In genomic region chr8:47388171-47388570, GRCm38 (mm10) we compare ENCODE assay signal across 18 mouse cellular contexts. TPM values are rescaled to one million over a fixed set of nuclear protein-coding genes. Genes with fewer than 3 reads are reported as not detected.
A peak's percentile ranks its signal among the peaks of the same experiment; 100 is the strongest.
DNase-seq lines count a peak whose midpoint lies in the region; ATAC-seq and TF ChIP-seq lines count a peak whose summit lies in the region.
"Had no signal": no experiment of that assay in that cellular context is flagged by ENCODE, and none has a peak within 500 bp of the region (broad histone marks: within the 10 kb centered on the region; RNA-seq: fewer than 3 reads in every experiment).

No protein-coding gene starts in this region.

- no peaks in the 10 kb centered on the region for H3K9me3 ChIP-seq in heart, embryonic 12.5 days (replicated peaks)
- H3K9me3 ChIP-seq in kidney, embryonic 15.5 days (replicated peaks), result no peaks in the 10 kb centered on the region
- no peaks in the 10 kb centered on the region for H3K9me3 ChIP-seq in kidney, embryonic 14.5 days (ENCODE audit: control insufficient read depth, low read length)
- H3K9me3 ChIP-seq in kidney, embryonic 16.5 days (ENCODE audit: low read length), result no peaks in the 10 kb centered on the region
- no peaks in the 10 kb centered on the region for H3K9me3 ChIP-seq in stomach, postnatal 0 days (ENCODE audit: control insufficient read depth, low read length)
- H3K9me3 ChIP-seq: forebrain, embryonic 13.5 days; hindbrain, embryonic 10.5 days; midbrain, embryonic 15.5 days; stomach, embryonic 15.5 days had no signal

- H3K27ac ChIP-seq in heart, embryonic 12.5 days (ENCODE audit: poor library complexity, severe bottlenecking), result no peak overlapping the region
- no peak overlapping the region; the same call in 1 of the 2 replicates for H3K27ac ChIP-seq in kidney, embryonic 15.5 days
- no peak overlapping the region for H3K27ac ChIP-seq in kidney, embryonic 14.5 days (ENCODE audit: low read depth, low read length)
- H3K27ac ChIP-seq in kidney, embryonic 16.5 days (ENCODE audit: low read length), result no peak overlapping the region
- peak overlapping the region; percentile 24; the same call in 1 of the 2 replicates for H3K27ac ChIP-seq in stomach, postnatal 0 days (replicated peaks)
- H3K27ac ChIP-seq: forebrain, embryonic 13.5 days; hindbrain, embryonic 10.5 days; hindbrain, postnatal 0 days; layer of hippocampus, adult 2 months; midbrain, embryonic 15.5 days; stomach, embryonic 15.5 days had no signal

- no peak for ATAC-seq in heart, embryonic 12.5 days (ENCODE audit: insufficient number of reproducible peaks, low FRiP score)
- no peak for ATAC-seq in kidney, embryonic 15.5 days (replicated peaks; ENCODE audit: low FRiP score)
- ATAC-seq in kidney, embryonic 14.5 days (ENCODE audit: low FRiP score, low TSS enrichment), result no peak
- ATAC-seq in kidney, embryonic 16.5 days (ENCODE audit: low FRiP score, low TSS enrichment), result no peak
- no peak for ATAC-seq in stomach, postnatal 0 days (ENCODE audit: low FRiP score, low TSS enrichment)
- no peak for ATAC-seq in megakaryocyte-erythroid progenitor cell, adult 5-6 weeks (replicated peaks; ENCODE audit: low FRiP score, low TSS enrichment, poor library complexity, severe bottlenecking)
- ATAC-seq: forebrain, embryonic 13.5 days; hindbrain, postnatal 0 days; intestine, postnatal 0 days; midbrain, embryonic 15.5 days had no signal

- H3K36me3 ChIP-seq in heart, embryonic 12.5 days, result no peaks in the 10 kb centered on the region
- H3K36me3 ChIP-seq in kidney, embryonic 15.5 days, result no peaks in the 10 kb centered on the region
- no peaks in the 10 kb centered on the region for H3K36me3 ChIP-seq in kidney, embryonic 14.5 days (ENCODE audit: control insufficient read depth, insufficient read depth, low read length)
- no peaks in the 10 kb centered on the region for H3K36me3 ChIP-seq in kidney, embryonic 16.5 days (ENCODE audit: insufficient read depth, low read length)
- H3K36me3 ChIP-seq in stomach, postnatal 0 days (ENCODE audit: control insufficient read depth, insufficient read depth, low read length), result no peaks in the 10 kb centered on the region
- H3K36me3 ChIP-seq: hindbrain, embryonic 10.5 days; midbrain, embryonic 15.5 days; stomach, embryonic 15.5 days had no signal

- no peak overlapping the region for H3K9ac ChIP-seq in heart, embryonic 12.5 days
- no peak overlapping the region for H3K9ac ChIP-seq in kidney, embryonic 15.5 days
- H3K9ac ChIP-seq in kidney, embryonic 14.5 days (ENCODE audit: low read depth, low read length), result no peak overlapping the region
- H3K9ac ChIP-seq in kidney, embryonic 16.5 days (replicated peaks; ENCODE audit: low read length), result no peak overlapping the region
- H3K9ac ChIP-seq in stomach, postnatal 0 days (ENCODE audit: low read length), result no peak overlapping the region
- H3K9ac ChIP-seq: forebrain, embryonic 13.5 days; midbrain, embryonic 15.5 days; stomach, embryonic 15.5 days had no signal

- H3K4me3 ChIP-seq in heart, embryonic 12.5 days, result no peak overlapping the region
- H3K4me3 ChIP-seq in kidney, embryonic 15.5 days (replicated peaks), result no peak overlapping the region
- no peak overlapping the region for H3K4me3 ChIP-seq in kidney, embryonic 14.5 days (ENCODE audit: low read length)
- H3K4me3 ChIP-seq in kidney, embryonic 16.5 days (ENCODE audit: low read length), result no peak overlapping the region
- no peak overlapping the region for H3K4me3 ChIP-seq in stomach, postnatal 0 days (ENCODE audit: low read depth, low read length)
- H3K4me3 ChIP-seq: forebrain, embryonic 13.5 days; hindbrain, embryonic 10.5 days; layer of hippocampus, adult 2 months; midbrain, embryonic 15.5 days; stomach, embryonic 15.5 days had no signal

- TF ChIP-seq EP300 in stomach, postnatal 0 days (optimal IDR thresholded peaks at IDR 0.05), result no peak

- TF ChIP-seq CTCF in stomach, postnatal 0 days (IDR thresholded peaks at IDR 0.05; ENCODE audit: low read depth), result no peak

- 73% methylated on average over 12 of the region's 12 CpGs for WGBS in heart, embryonic 12.5 days
- 66% methylated on average over 12 of the region's 12 CpGs for WGBS in kidney, embryonic 15.5 days
- WGBS in kidney, embryonic 14.5 days, result 73% methylated on average over 12 of the region's 12 CpGs
- 69% methylated on average over 12 of the region's 12 CpGs for WGBS in kidney, embryonic 16.5 days
- WGBS in stomach, postnatal 0 days, result 69% methylated on average over 12 of the region's 12 CpGs

- H3K4me2 ChIP-seq in heart, embryonic 12.5 days, result no peak overlapping the region
- 0 out of 2 replicates have a peak overlapping the region, but pooled peaks have one; percentile 14 for H3K4me2 ChIP-seq in kidney, embryonic 15.5 days
- H3K4me2 ChIP-seq in kidney, embryonic 14.5 days (replicated peaks; ENCODE audit: low read depth, low read length), result no peak overlapping the region
- peak overlapping the region; percentile 6; the same call in 1 of the 2 replicates for H3K4me2 ChIP-seq in kidney, embryonic 16.5 days (replicated peaks; ENCODE audit: low read depth, low read length)
- H3K4me2 ChIP-seq in stomach, postnatal 0 days (replicated peaks; ENCODE audit: low read depth), result no peak overlapping the region
- H3K4me2 ChIP-seq: forebrain, embryonic 13.5 days; midbrain, embryonic 15.5 days; stomach, embryonic 15.5 days had no signal

- H3K4me1 ChIP-seq in heart, embryonic 12.5 days (replicated peaks), result peaks cover 17% of the 10 kb centered on the region
- H3K4me1 ChIP-seq in kidney, embryonic 15.5 days, result 0 out of 2 replicates have a peak, but pooled peaks cover 9% of the 10 kb centered on the region
- H3K4me1 ChIP-seq in kidney, embryonic 14.5 days (ENCODE audit: control insufficient read depth, insufficient read depth, low read length), result no peaks in the 10 kb centered on the region
- peaks cover 10% of the 10 kb centered on the region for H3K4me1 ChIP-seq in kidney, embryonic 16.5 days (ENCODE audit: insufficient read depth, low read length)
- no peaks in the 10 kb centered on the region for H3K4me1 ChIP-seq in stomach, postnatal 0 days (replicated peaks; ENCODE audit: control insufficient read depth, insufficient read depth)
- H3K4me1 ChIP-seq: hindbrain, embryonic 10.5 days; midbrain, embryonic 15.5 days; stomach, embryonic 15.5 days had no signal

- peak; percentile 96 for DNase-seq in heart, adult 11 months
- no peak for DNase-seq in stomach, postnatal 0 days (ENCODE audit: low spot score)
- DNase-seq: cerebellum, adult 9-10 months; gastrocnemius, postnatal 25 days; lung, postnatal 10 days; thymus, adult 2 months had no signal

- H3K27me3 ChIP-seq in heart, embryonic 12.5 days (replicated peaks), result no peaks in the 10 kb centered on the region
- no peaks in the 10 kb centered on the region for H3K27me3 ChIP-seq in kidney, embryonic 15.5 days
- no peaks in the 10 kb centered on the region for H3K27me3 ChIP-seq in kidney, embryonic 14.5 days (ENCODE audit: control insufficient read depth, insufficient read depth, low read length)
- no peaks in the 10 kb centered on the region for H3K27me3 ChIP-seq in kidney, embryonic 16.5 days (ENCODE audit: insufficient read depth, low read length)
- H3K27me3 ChIP-seq in stomach, postnatal 0 days (ENCODE audit: control insufficient read depth, insufficient read depth, low read length), result no peaks in the 10 kb centered on the region
- H3K27me3 ChIP-seq: forebrain, embryonic 13.5 days; midbrain, embryonic 15.5 days; stomach, embryonic 15.5 days had no signal

RNA-seq across cellular contexts. Expression of gene Stox2, which starts 58.0 kb away (rescaled TPM):
- polyA plus RNA-seq in heart, embryonic 12.5 days (2016; fragmentation: Nextera tagmentation; extraction: Ambion mirVana), result 10.3 and 13.2 TPM in 2 replicates
- polyA plus RNA-seq in kidney, embryonic 15.5 days (2015; fragmentation: Nextera tagmentation; extraction: Ambion mirVana), result 12.3 and 13.8 TPM in 2 replicates
- 12.2 and 16.4 TPM in 2 replicates for polyA plus RNA-seq in kidney, embryonic 14.5 days (2014; fragmentation: Nextera tagmentation; extraction: Ambion mirVana)
- polyA plus RNA-seq in kidney, embryonic 16.5 days (2015; fragmentation: Nextera tagmentation; extraction: Ambion mirVana), result 9.4 and 13.8 TPM in 2 replicates
- polyA plus RNA-seq in stomach, postnatal 0 days (2015; fragmentation: Nextera tagmentation; extraction: Ambion mirVana), result 5.1 and 5.7 TPM in 2 replicates
- not detected in 2 replicates for total RNA-seq in megakaryocyte-erythroid progenitor cell, adult 5-6 weeks (2014; fragmentation: Nextera tagmentation)
- total RNA-seq in megakaryocyte-erythroid progenitor cell, adult 5-6 weeks (2017), result not detected in 2 replicates

Comparison
In these comparisons a context has a peak if more than half of its experiments do, and no peak if none do; other contexts are left out.
1. H3K4me2 ChIP-seq: peak in kidney, embryonic 15.5 days (single experiment) and kidney, embryonic 16.5 days (single experiment); none in heart, embryonic 12.5 days (single experiment), kidney, embryonic 14.5 days (single experiment) and stomach, postnatal 0 days (single experiment).